Mouse (Mus musculus) liver, adult 2 months (tissue): ENCODE results near the gene Tmem50b. TPM values are rescaled to one million over a fixed set of nuclear protein-coding genes. Genes with fewer than 3 reads are reported as not detected.
A peak's percentile ranks its signal among the peaks of the same experiment; 100 is the strongest.

ENCODE experiments used
- DNase-seq: peaks from one replicate; pipeline ENCODE4 v3.0.0-alpha.2; 2011; ENCODE audit warnings: low read depth, low spot score; ENCODE audit errors: extremely low read depth
- H3K27ac ChIP-seq: fragments of 200-500 bp; replicated peaks from 2 replicates; pipeline ENCODE4 v1.5.1; 2012; ENCODE audit warnings: low read depth, mild to moderate bottlenecking, control low read depth, inconsistent platforms, low read length; ENCODE audit not compliant: insufficient read depth
- H3K27me3 ChIP-seq: fragments of 200-500 bp; 2 replicates; pipeline ENCODE4 v1.6.1; 2012; ENCODE audit warnings: mild to moderate bottlenecking, moderate library complexity, low read length, inconsistent platforms; ENCODE audit not compliant: control insufficient read depth, insufficient read depth
- H3K36me3 ChIP-seq: fragments of 200-500 bp; 2 replicates; pipeline ENCODE4 v1.6.1; 2012; ENCODE audit warnings: low read length, inconsistent platforms; ENCODE audit not compliant: control insufficient read depth, insufficient read depth
- H3K4me1 ChIP-seq: fragments of 200-500 bp; 2 replicates; pipeline ENCODE4 v1.6.1; 2011; ENCODE audit warnings: low read length; ENCODE audit not compliant: control insufficient read depth, insufficient read depth
- H3K4me3 ChIP-seq: fragments of 200-500 bp; 2 replicates; pipeline ENCODE4 v1.5.1; 2011; ENCODE audit warnings: low read depth, mild to moderate bottlenecking, control low read depth, low read length, moderate library complexity; ENCODE audit not compliant: insufficient read depth
- H3K79me2 ChIP-seq: fragments of 200-500 bp; 2 replicates; pipeline ENCODE4 v1.6.1; 2012; ENCODE audit warnings: inconsistent platforms, mild to moderate bottlenecking, low read length, moderate library complexity; ENCODE audit not compliant: control insufficient read depth, insufficient read depth
- H3K9ac ChIP-seq: fragments of 200-500 bp; 2 replicates; pipeline ENCODE4 v1.6.1; 2012; ENCODE audit warnings: low read depth, mild to moderate bottlenecking, control low read depth, inconsistent platforms, low read length
- CTCF ChIP-seq: fragments of 200-500 bp; IDR thresholded peaks from 2 replicates; pipeline ENCODE4 v1.5.1; 2011; ENCODE audit warnings: low read depth, low read length, control low read depth
- POLR2A ChIP-seq: fragments of 200-500 bp; IDR thresholded peaks from 2 replicates; pipeline ENCODE4 v1.6.1; 2011; ENCODE audit warnings: low read length, control low read depth; ENCODE audit not compliant: insufficient read depth; ENCODE audit errors: extremely low read depth
- WGBS: fragments of 180-500 bp; shearing (Covaris S2); methylation state at CpG from one replicate; pipeline ENCODE4 v1.1.7; 2018; 5-methylcytosine and 5-hydroxymethylcytosine counted together
- polyA plus RNA-seq: library from polyadenylated mRNA; depleted of rRNA; stranded (reverse); fragments of >200 nt; gene quantifications from 2 replicates; pipeline ENCODE4 v1.2.3, GENCODE M21; 2012
- total RNA-seq: library from RNA; depleted of rRNA; stranded (reverse); fragments of >200 nt; gene quantifications from 2 replicates; pipeline ENCODE4 v1.2.3, GENCODE M21; 2014

Tmem50b gene
- total and polyA plus RNA-seq, 2 experiments: 3.0 to 6.2 TPM

DNA sequence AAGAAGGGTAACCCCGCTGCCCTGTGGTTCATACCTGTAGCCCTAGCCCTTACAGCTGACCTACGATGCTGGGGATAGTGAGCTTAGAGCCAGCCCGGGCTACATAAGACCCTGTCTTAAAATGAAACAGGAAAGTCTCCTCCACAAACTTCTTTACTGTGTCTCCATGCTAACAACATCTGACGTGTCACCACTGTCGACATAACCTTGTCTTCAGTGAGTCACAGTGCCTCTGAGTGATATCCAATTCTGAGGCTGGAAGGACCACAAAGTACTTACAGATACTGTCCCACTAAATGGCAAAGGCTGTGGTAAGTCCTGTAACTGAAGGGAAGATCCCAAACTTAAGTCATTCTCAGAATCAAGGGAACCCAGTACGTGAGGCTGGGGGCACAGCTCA lies 11.4 kb downstream of the Tmem50b start:
- TF ChIP-seq POLR2A (no peak), CTCF (no peak)
- no peak overlapping the region for H3K9ac ChIP-seq
- DNase-seq: no peak
- peaks cover 12% of the 10 kb centered on the region; the same call in 1 of the 2 replicates for H3K79me2 ChIP-seq
- H3K4me3 ChIP-seq: no peak overlapping the region
- no peaks in the 10 kb centered on the region for H3K27me3 ChIP-seq
- H3K27ac ChIP-seq: no peak overlapping the region
- H3K4me1 ChIP-seq: no peaks in the 10 kb centered on the region
- peaks cover 7% of the 10 kb centered on the region for H3K36me3 ChIP-seq
- WGBS: 91% methylated on average over 6 of the region's 6 CpGs

DNA sequence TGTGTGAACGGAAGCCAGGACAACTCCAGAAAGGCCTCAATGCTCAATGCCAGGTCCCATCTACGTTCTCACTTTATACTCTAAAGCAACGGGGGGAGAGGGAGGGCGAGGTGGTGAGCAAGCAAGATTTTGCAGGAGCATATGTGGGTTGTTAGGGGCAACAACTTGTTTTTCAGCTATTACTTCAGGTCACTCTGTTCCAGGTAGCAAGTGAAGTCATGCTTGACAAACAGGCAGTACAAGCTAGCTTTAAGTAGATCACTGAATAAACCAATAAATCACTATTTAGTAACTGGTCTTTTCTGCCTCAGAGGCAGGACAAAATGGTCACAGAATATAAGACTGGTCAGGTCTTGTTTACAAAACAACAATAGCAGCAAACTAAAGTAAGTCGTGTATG lies 12.0 kb downstream of the Tmem50b start:
- no peak for TF ChIP-seq POLR2A
- TF ChIP-seq CTCF: no peak
- Histone ChIP-seq H3K79me2 (peaks cover 8% of the 10 kb centered on the region; the same call in 1 of the 2 replicates), H3K27ac (no peak overlapping the region)

DNA sequence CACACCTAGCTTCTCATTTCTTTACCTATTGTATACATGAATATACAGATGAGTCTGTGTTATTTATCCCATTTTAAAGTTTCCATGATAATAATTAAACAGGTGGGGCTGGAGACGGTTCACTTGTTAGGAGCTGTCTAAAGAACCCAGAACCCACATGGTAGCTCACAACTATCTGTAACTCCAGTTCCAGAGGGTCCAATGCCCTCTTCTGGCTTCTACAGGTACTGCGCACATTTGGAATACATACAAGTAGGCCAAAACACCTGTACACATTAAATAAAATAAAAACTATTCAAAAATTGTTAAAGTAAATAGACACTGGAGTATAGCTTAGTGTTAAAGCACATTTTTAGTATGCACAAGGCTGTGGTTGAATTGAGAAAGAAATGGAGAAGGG lies 15.3 kb downstream of the Tmem50b start:
- no peaks in the 10 kb centered on the region for H3K79me2 ChIP-seq
- no peak overlapping the region for H3K4me3 ChIP-seq
- H3K36me3 ChIP-seq: peaks cover 33% of the 10 kb centered on the region
- TF ChIP-seq CTCF (peak; percentile 37; the same call in 1 of the 2 replicates), POLR2A (no peak)
- no peaks in the 10 kb centered on the region for H3K27me3 ChIP-seq
- H3K27ac ChIP-seq: no peak overlapping the region
- H3K4me1 ChIP-seq: no peaks in the 10 kb centered on the region
- H3K9ac ChIP-seq: no peak overlapping the region
- DNase-seq: peak; percentile 38
- 78% methylated on average over 2 of the region's 2 CpGs for WGBS

More for the DNA sequence above, 12.0 kb downstream of the Tmem50b start:
- no peak for DNase-seq
- 90% methylated on average over 5 of the region's 5 CpGs for WGBS
- Histone ChIP-seq H3K36me3 (peaks cover 11% of the 10 kb centered on the region), H3K4me3 (no peak overlapping the region), H3K27me3 (no peaks in the 10 kb centered on the region), H3K9ac (no peak overlapping the region), H3K4me1 (no peaks in the 10 kb centered on the region)

DNA sequence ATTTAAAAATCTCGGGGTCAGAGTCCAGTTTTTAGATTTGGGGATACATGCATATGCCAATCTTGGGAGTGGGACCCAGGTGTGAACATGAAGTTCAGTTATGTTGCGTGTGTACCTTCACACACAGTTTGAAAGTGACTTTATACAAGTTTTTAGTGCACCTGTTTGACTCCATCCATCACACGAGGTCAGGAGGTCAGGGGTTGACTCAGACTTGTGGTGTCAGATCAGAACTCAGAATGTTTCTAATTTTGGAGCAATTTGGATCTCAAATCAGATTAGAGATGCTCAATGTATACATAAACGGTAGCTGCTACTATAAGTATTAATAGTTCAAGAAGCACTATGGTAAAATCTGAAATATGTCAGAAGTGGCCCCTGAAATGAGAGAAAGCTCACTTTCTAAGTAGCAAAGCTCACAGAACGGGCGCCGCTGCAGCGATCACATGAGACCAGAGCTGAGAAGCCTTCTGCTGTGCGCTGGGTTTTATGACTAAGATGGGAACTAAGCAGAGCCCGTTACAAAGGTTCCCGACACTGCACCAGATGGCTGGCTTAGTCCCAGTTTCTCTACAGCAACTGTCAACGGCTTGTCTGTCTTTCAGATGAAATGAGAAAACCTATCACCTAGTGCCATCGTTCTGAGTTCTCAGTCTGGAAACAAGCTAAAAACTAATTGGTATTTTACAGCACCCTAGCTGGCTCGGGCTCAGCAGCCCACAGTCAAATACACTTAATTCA lies 18.4 kb downstream of the Tmem50b start:
- 92% methylated on average over 14 of the region's 14 CpGs for WGBS
- H3K4me1 ChIP-seq: no peaks in the 10 kb centered on the region
- no peak for DNase-seq
- peaks cover 33% of the 10 kb centered on the region for H3K36me3 ChIP-seq
- H3K27ac ChIP-seq: no peak overlapping the region
- H3K27me3 ChIP-seq: no peaks in the 10 kb centered on the region
- TF ChIP-seq CTCF (no peak), POLR2A (no peak)
- H3K4me3 ChIP-seq: no peak overlapping the region
- H3K79me2 ChIP-seq: no peaks in the 10 kb centered on the region
- H3K9ac ChIP-seq: no peak overlapping the region

DNA sequence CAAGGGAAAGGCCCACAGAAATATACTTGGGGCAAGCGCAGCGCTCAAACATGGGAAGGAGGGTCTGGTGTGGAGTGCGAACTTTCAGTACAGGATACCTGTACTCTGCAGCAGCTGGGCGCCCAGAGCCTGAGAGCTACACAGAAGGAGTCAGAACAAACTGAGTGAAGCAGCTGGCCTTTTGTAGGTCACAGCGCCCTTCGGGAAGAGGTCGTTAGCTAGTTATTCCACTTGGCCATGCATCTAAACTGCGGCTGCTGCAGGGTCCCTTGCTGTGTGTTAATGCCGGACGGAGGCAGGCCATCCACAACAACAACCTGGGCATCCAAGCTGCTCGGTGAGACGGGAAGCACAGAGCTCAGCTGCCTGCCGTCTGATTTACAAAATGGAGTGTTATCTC lies 22.4 kb downstream of the Tmem50b start:
- no peak for DNase-seq
- Histone ChIP-seq H3K27ac (no peak overlapping the region), H3K27me3 (no peaks in the 10 kb centered on the region), H3K4me3 (no peak overlapping the region), H3K79me2 (no peaks in the 10 kb centered on the region), H3K4me1 (no peaks in the 10 kb centered on the region; the same call in 1 of the 2 replicates), H3K9ac (no peak overlapping the region), H3K36me3 (peaks cover 25% of the 10 kb centered on the region)
- WGBS: 92% methylated on average over 13 of the region's 13 CpGs
- no peak for TF ChIP-seq POLR2A
- TF ChIP-seq CTCF: no peak

DNA sequence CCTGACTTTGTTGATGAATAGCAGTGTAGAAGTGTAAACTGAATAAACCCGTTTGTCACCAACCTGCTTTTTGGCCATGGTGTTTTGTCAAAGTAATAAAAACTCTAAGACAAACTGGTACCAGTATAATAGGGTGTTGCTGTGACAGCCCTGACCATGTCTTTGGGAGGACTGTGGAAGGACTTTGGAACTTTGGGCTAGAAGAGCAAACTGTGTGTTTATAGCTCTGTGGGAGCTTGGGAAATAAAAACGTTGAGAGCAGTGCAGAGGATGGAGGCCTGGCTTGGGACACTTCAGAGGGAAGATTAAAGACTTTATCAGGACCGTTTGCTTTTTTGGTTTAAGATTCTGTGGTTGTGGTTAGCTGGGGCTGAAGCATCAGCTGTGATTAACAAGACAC lies 26.5 kb downstream of the Tmem50b start:
- Histone ChIP-seq H3K27me3 (no peaks in the 10 kb centered on the region), H3K79me2 (no peaks in the 10 kb centered on the region), H3K4me1 (no peaks in the 10 kb centered on the region; the same call in 1 of the 2 replicates), H3K27ac (no peak overlapping the region), H3K9ac (no peak overlapping the region), H3K4me3 (no peak overlapping the region), H3K36me3 (no peaks in the 10 kb centered on the region)
- peak; percentile 47 for DNase-seq
- WGBS: 27% methylated on average over 3 of the region's 3 CpGs
- no peak for TF ChIP-seq CTCF
- no peak for TF ChIP-seq POLR2A
